Mouse (Mus musculus): Measurements from ENCODE around the gene Trim43c. TPM values are rescaled to one million over a fixed set of nuclear protein-coding genes. Genes with fewer than 3 reads are reported as not detected.
"Not testable (repeated sequence)": the region's sequence is repeated elsewhere in the genome, so short reads cannot be mapped to it uniquely, and the experiment has no call there.

The Trim43c gene
- polyA plus RNA-seq (2015; fragmentation: Nextera tagmentation; extraction: Ambion mirVana), result 0.13 and 0.22 TPM in 2 replicates

DNA sequence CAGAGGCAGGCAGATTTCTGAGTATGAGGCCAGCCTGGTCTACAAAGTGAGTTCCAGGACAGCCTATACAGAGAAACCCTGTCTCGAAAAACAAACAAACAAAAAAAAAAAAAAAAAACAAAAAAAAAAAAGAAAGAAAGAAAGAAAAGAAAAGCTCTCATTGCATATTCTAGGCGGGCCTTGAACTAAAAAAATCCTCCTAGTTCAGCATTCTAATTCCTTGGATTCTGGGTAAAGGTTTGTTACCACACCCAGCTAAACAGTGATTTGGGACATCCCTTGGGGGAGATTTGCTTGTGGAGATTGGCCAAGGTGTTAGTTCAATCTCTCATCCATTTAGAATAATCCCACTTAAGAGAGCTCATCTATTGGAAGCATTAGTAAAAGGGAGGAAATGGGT, at the start of gene Trim43c:
TSS of gene Trim43c (plus strand) at position 301 of the 400 bp plus-strand sequence.
- WGBS, result 93% methylated on average over 2 of the region's 2 CpGs
- ATAC-seq (replicated peaks; ENCODE audit: extremely low read depth, insufficient read depth, low FRiP score); H3K36me3 ChIP-seq (ENCODE audit: control insufficient read depth, insufficient read depth); H3K27me3 ChIP-seq (ENCODE audit: control insufficient read depth, insufficient read depth, low read length); H3K9ac ChIP-seq (ENCODE audit: low read length); H3K4me1 ChIP-seq (ENCODE audit: control insufficient read depth, insufficient read depth, low read length); H3K27ac ChIP-seq (ENCODE audit: low read length); H3K4me2 ChIP-seq (ENCODE audit: low read depth, low read length); H3K9me3 ChIP-seq (replicated peaks; ENCODE audit: control insufficient read depth, low read length); H3K4me3 ChIP-seq (ENCODE audit: low read length): not testable (repeated sequence)

DNA sequence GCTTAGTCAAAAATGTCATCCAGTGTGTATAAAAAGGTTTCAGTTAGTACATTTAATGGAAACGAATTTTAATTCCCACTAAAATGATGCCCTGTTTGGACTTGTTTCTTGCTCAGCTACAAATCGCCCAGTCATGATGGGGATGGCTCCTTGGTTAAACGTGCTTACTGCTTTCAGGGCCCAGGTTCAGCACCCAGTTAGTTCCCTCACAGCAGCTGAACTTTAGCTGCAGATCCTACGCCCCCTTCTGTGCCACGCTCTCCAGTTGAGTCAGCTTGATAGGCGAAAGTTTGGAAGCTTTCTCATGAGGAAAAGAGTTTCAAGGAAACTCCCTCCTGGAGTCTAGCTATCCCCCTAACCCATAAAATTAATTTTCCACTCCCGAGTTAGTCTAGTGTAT, 14.1 kb downstream of the Trim43c start:
- not testable (repeated sequence) for H3K4me1 ChIP-seq (ENCODE audit: control insufficient read depth, insufficient read depth, low read length); H3K4me2 ChIP-seq (ENCODE audit: low read depth, low read length); H3K27me3 ChIP-seq (ENCODE audit: control insufficient read depth, insufficient read depth, low read length); ATAC-seq (replicated peaks; ENCODE audit: extremely low read depth, insufficient read depth, low FRiP score); H3K36me3 ChIP-seq (ENCODE audit: control insufficient read depth, insufficient read depth); H3K27ac ChIP-seq (ENCODE audit: low read length); H3K9ac ChIP-seq (ENCODE audit: low read length); H3K4me3 ChIP-seq (ENCODE audit: low read length); H3K9me3 ChIP-seq (replicated peaks; ENCODE audit: control insufficient read depth, low read length)
- 76% methylated on average over 7 of the region's 7 CpGs for WGBS

DNA sequence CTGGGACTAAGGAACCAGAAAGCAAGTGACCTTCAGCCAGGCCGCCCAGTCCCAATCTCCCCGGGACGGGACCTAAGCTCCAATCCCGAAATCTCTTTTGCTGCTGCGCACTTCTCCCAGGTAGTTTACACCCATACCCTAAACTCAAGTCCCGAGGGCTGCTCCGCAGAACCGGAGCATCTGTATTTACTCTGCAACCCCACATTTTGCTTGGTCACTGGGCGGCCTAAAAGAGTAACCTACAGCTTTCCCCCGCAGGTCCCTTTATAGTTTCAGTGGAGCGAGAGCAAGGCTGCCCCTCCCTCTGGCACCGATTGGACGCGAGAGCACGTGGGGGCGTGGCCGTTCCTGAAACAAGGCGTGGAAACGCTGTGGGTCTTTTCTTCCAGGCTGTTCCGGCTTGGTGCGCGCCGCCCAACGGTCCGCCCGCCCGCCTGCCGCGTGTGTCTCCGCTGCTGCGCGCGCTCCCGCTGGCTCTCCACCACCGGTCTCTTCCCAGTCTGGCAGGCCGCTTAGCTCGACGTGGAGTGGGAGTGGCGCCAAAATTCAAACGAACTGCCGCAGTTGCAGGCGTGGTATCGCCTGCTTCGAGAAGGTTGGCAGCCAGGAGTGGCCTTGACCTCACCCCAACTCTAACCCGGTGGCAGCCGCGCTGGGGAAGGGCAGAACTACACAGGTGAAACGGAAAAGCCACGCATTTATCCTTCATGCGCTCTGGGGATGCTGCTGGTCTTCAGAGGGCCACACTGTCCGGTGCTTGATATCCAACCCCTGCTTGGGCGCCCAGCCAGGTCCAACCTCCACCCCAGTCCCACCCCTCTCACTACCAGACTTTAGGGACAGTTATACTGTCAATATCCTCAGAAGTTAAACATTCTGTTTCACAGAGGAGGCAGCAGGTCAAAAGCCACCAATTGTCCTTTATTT, 19.9 kb downstream of the Trim43c start:
- H3K27ac ChIP-seq (ENCODE audit: low read length), result peak overlapping the region; percentile 62
- H3K9me3 ChIP-seq (replicated peaks; ENCODE audit: control insufficient read depth, low read length); H3K36me3 ChIP-seq (ENCODE audit: control insufficient read depth, insufficient read depth); H3K27me3 ChIP-seq (ENCODE audit: control insufficient read depth, insufficient read depth, low read length); H3K4me1 ChIP-seq (ENCODE audit: control insufficient read depth, insufficient read depth, low read length): not testable (repeated sequence)
- peak overlapping the region; percentile 67 for H3K9ac ChIP-seq (ENCODE audit: low read length)
- peak overlapping the region; percentile 57 for H3K4me3 ChIP-seq (ENCODE audit: low read length)
- ATAC-seq (replicated peaks; ENCODE audit: extremely low read depth, insufficient read depth, low FRiP score), result peak; percentile 98
- peak overlapping the region; percentile 65 for H3K4me2 ChIP-seq (ENCODE audit: low read depth, low read length)
- under 1% methylated on average over 51 of the region's 52 CpGs for WGBS

Other genes starting within 250 kb of the Trim43c start
- 32.4 and 35.1 TPM in 2 replicates for gene Mthfsl, start 118.9 kb upstream of the Trim43c start, polyA plus RNA-seq (2015; fragmentation: Nextera tagmentation; extraction: Ambion mirVana)
- 0.69 and 1.6 TPM in 2 replicates for gene Bcl2a1d, start 107.2 kb upstream of the Trim43c start, polyA plus RNA-seq (2015; fragmentation: Nextera tagmentation; extraction: Ambion mirVana)
- 0.64 and 0.99 TPM in 2 replicates for gene Bcl2a1a, start 117.7 kb downstream of the Trim43c start, polyA plus RNA-seq (2015; fragmentation: Nextera tagmentation; extraction: Ambion mirVana)

All from heart, embryonic 16.5 days (tissue).